Mouse (Mus musculus) NIH3T3 (cell line): Measurements from ENCODE around the gene Bach2.

Experiments
- DNase-seq: peaks from one replicate; pipeline ENCODE4 v3.0.0-alpha.2; 2012; ENCODE audit warnings: low read depth

Bach2 gene

GRCm38 (mm10) chr4:32486654-32487398 lies 248.2 kb downstream of the Bach2 start:
- DNase-seq: peak; percentile 55

DNA sequence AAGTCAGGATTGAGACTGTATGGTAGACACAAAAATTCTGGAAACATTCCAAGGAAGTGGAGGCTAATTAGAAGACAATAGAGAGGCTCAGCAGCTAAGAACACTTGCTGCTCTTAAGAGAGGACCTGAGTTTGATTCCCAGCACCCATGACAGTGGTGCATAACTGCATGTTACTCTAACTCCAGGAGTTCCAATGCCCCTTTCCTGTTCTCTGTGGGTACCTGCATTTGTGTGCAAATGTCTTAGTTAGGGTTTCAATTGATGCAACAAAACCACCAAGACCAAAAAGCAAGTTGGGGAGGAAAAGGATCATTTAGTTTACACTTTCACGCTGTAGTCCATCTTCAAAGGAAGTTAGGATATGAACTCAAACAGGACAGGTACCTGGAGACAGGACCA lies 250.6 kb downstream of the Bach2 start:
- DNase-seq: no peak

DNA sequence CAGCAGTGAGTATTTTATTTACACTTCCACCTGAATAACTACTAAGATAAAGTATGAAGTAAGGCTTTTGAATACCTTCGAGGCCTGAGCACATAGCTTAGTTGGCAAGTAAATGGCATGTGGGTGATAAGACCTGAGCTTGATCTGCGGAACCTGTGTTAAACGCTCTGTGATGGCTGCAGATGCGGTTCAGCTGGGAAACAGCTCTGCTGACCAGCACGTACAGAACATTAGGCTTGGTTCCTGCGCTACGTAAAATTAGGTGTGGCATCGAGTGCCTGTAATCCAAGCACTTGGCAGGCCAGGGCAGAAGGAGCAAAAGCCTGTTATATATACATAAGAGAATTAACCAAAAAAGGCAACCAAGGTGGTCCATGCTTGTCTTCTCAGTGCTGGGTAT lies 252.6 kb downstream of the Bach2 start:
- DNase-seq: no peak

DNA sequence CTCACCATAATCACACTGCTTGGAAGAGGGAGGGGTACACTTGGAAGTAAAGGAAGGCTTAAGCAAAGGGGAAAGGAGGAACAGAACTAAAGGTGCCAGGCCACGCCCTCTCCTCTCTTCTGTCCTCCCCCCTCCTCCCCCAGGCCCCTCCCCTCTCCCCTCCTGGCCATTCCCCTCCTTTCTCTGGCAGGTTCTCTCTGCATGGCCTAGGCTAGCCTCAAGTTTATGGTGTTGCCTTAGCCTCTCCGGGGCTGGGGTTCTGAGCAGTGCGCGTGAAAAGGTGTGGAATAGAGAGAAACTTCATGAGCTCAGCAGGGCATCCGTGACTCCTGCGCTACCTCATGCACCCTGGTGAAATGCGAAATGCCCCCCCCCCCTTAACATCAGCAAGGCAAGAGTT lies 254.2 kb downstream of the Bach2 start:
- no peak for DNase-seq

- no peak for DNase-seq
Measured at GRCm38 (mm10) chr4:32501780-32502179, 263.2 kb downstream of the Bach2 start.

DNA sequence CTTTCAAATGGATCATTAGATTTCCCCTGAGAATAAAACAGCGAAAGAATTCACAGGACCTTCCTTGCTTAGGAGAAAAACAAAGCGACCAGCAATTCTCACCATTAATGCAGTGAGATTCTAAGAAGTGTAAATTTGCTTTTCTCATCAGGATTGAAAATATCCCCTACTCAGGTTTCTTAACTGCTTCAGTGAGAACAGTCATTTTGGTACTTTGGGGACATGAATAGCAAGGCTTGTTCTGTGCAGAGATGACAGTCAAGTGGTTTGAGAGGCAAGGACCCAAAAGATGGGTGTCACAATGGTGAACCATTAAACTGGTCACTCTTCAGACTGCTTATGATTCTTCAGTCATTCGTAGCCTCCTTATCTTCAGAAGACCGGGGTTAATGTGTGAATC lies 263.6 kb downstream of the Bach2 start:
- no peak for DNase-seq

GRCm38 (mm10) chr4:32504236-32504635 lies 265.6 kb downstream of the Bach2 start:
- no peak for DNase-seq

- DNase-seq: no peak
Measured at GRCm38 (mm10) chr4:32506306-32506808, 267.8 kb downstream of the Bach2 start.

GRCm38 (mm10) chr4:32507041-32507440 lies 268.4 kb downstream of the Bach2 start:
- DNase-seq: no peak

GRCm38 (mm10) chr4:32508572-32508971 lies 270.0 kb downstream of the Bach2 start:
- peak; percentile 37 for DNase-seq

- no peak for DNase-seq
Measured at GRCm38 (mm10) chr4:32508996-32509395, 270.4 kb downstream of the Bach2 start.

DNA sequence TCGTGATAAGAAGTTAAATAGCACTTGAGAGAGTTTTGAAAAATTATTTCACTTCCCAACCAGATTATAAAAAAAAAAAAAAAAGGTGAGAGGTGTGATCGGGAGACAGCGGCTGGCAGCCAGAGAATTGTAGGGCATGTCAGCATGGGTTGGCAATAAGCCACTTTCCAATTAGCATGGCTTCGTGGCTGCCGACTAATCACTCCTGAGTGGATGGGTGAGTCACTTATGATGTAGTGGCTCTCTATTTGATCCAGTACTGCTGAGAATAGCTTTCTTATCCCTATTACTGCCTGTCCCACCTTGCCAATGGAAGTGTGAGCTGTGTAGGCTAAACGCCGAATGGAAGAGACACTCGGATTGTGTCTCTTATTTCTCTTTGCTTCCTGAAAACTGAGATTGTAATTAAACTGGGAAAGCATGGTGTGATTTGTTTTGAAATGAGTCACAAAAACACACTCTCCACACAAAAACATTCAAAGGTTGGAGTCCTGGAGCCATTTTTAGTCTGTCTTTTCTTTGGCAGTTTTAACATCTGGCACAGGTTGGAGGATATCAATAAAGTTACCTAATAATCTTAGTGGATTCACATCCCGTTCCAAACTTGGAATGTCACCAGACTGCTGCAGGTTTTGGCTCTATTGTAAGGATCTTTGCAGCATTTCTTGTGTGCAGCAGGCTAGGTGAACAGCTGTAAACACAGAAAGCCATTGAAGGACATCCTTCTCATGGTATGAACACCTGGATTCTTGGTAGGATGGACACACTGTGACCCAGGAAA lies 271.4 kb downstream of the Bach2 start:
- DNase-seq: peak; percentile 37

- no peak for DNase-seq
Measured at GRCm38 (mm10) chr4:32510940-32511339, 272.3 kb downstream of the Bach2 start.

DNA sequence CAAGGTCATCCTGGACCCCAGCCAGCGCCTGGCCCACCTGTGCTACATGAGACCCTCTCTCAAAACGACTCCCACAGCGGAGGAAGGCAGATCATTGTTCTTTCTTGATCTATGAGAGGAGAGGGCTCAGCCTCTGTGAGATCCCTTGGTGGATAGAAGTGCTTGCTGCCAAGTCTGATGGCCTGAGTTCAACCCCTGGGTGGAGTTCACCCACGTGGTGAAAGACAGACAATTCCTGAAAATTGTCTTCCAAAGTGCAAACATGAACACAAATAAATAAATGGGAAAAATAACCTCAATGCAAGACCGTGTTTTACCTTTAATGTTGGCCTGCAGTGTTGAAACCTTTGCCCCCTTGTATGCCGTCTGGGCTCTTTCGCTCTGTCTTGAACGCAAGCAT lies 277.5 kb downstream of the Bach2 start:
- no peak for DNase-seq

- peak; percentile 67 for DNase-seq
Measured at GRCm38 (mm10) chr4:32518842-32519578, 280.4 kb downstream of the Bach2 start.

- peak; percentile 30 for DNase-seq
Measured at GRCm38 (mm10) chr4:32520628-32521360, 282.2 kb downstream of the Bach2 start.

- no peak for DNase-seq
Measured at GRCm38 (mm10) chr4:32521361-32521740, 282.7 kb downstream of the Bach2 start.

- no peak for DNase-seq
Measured at GRCm38 (mm10) chr4:32522013-32522412, 283.4 kb downstream of the Bach2 start.

DNA sequence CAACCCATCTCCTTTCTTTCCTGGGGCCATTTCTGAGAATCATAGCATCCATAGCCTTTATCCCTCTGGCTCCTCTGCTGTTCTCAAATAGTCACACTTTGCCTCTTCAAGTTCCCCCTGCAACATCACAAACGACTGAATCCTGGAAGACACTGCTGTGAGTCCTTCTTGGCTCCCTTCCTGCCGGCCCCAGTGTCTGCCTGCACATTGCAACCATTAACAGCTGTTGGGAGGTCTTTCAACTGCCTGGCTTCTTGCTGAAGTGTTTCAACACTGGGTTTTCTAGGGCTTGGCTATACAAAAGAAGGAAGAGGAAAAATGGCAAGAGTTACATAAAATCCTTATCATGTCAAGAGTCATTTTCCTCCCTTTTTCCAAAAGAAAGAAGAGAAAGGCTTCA lies 285.7 kb downstream of the Bach2 start:
- peak; percentile 54 for DNase-seq

DNA sequence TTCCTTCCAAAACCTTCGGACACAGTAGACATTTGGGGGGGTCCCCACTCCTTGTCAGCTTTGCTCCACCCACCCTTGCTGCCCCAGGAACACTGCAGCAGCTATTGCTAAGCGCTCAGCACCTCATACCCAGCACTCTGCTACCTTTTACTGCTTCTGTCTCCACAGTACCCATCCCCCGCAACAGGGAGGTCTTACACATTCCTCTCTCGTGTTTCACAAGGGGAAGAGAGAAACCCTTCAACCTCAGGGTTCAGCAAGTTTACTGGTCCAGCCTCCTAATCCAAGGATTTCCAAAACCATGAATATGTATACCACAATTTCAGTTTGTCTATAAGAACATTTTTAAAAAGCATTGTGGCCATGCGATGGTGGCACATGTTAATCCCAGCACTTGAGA lies 286.4 kb downstream of the Bach2 start:
- DNase-seq: peak; percentile 41

- no peak for DNase-seq
Measured at GRCm38 (mm10) chr4:32526228-32526836, 287.7 kb downstream of the Bach2 start.
